In genomic region chr11:120136796-120137624, GRCm38 (mm10) we compare ENCODE assay signal across 8 mouse cellular contexts. TPM values are rescaled to one million over a fixed set of nuclear protein-coding genes. Genes with fewer than 3 reads are reported as not detected.
DNase-seq lines count a peak whose midpoint lies in the region; ATAC-seq and TF ChIP-seq lines count a peak whose summit lies in the region.

No protein-coding gene starts in this region.

- no peak overlapping the region for H3K4me3 ChIP-seq in liver, postnatal 0 days (ENCODE audit: low read depth, low read length)

- TF ChIP-seq EP300 in liver, postnatal 0 days (IDR thresholded peaks at IDR 0.05; ENCODE audit: low read depth): peak; percentile 72

- H3K4me2 ChIP-seq in liver, postnatal 0 days (ENCODE audit: low read depth, low read length): 0 out of 2 replicates have a peak overlapping the region, but pooled peaks have one; percentile 2

- peak; percentile 84 for ATAC-seq in common myeloid progenitor, adult 5-6 weeks (replicated peaks; ENCODE audit: low read depth, poor library complexity, severe bottlenecking)
- ATAC-seq in liver, postnatal 0 days: peak; percentile 71
- ATAC-seq in inflammation-experienced regulatory T-cells, adult 6 months: no peak

- WGBS in liver, postnatal 0 days (ENCODE audit: insufficient replicate concordance): 39% methylated on average over 23 of the region's 23 CpGs

- H3K36me3 ChIP-seq in liver, postnatal 0 days (replicated peaks; ENCODE audit: insufficient read depth, low read length): peaks cover 35% of the 10 kb centered on the region

- no peaks in the 10 kb centered on the region for H3K27me3 ChIP-seq in liver, postnatal 0 days (ENCODE audit: insufficient read depth, low read length)

- H3K4me1 ChIP-seq in liver, postnatal 0 days (ENCODE audit: insufficient read depth): peaks cover 35% of the 10 kb centered on the region

- H3K9me3 ChIP-seq in liver, postnatal 0 days (ENCODE audit: low read length): no peaks in the 10 kb centered on the region

- DNase-seq in MEL-GATA-1-ER (ENCODE audit: extremely low read depth, low read depth): peak; percentile 89
- peak; percentile 78 for DNase-seq in layer of hippocampus, adult 11-12 months (ENCODE audit: low spot score)
- DNase-seq in liver, postnatal 0 days: peak; percentile 35
- DNase-seq in yolk sac, embryonic 10.5 days (ENCODE audit: low spot score): peak; percentile 49
- no peak for DNase-seq in kidney, postnatal 14 days
- no peak for DNase-seq in urinary bladder, adult 2 months (ENCODE audit: low spot score)

- H3K27ac ChIP-seq in liver, postnatal 0 days (ENCODE audit: low read depth): peak overlapping the region; percentile 72

- no peak for TF ChIP-seq CTCF in liver, postnatal 0 days (IDR thresholded peaks at IDR 0.05; ENCODE audit: low read depth)

- H3K9ac ChIP-seq in liver, postnatal 0 days (replicated peaks): no peak overlapping the region; the same call in 1 of the 2 replicates

RNA-seq across cellular contexts. Expression of gene Slc38a10, which starts 14.1 kb away (rescaled TPM):
- 49.5 and 55.3 TPM in 2 replicates for total RNA-seq in common myeloid progenitor, adult 5-6 weeks (2017)
- 25.0 and 28.0 TPM in 2 replicates for polyA plus RNA-seq in liver, postnatal 0 days (2015; fragmentation: Nextera tagmentation; extraction: Ambion mirVana)
- 10 to 100 TPM; 39.7 to 62.8 (median 44.1) TPM for polyA plus RNA-seq in inflammation-experienced regulatory T-cells, adult 6 months (2017; shearing (Covaris generic))
- polyA plus RNA-seq in urinary bladder, adult 2 months (2012; rRNA removed): 60.0 and 72.0 TPM in 2 replicates

RNA-seq across cellular contexts. Expression of gene Ndufaf8, which starts 38.3 kb away (rescaled TPM):
- 15.7 and 21.7 TPM in 2 replicates for total RNA-seq in common myeloid progenitor, adult 5-6 weeks (2017)
- polyA plus RNA-seq in liver, postnatal 0 days (2015; fragmentation: Nextera tagmentation; extraction: Ambion mirVana): 63.4 and 65.4 TPM in 2 replicates
- 10 to 100 TPM; 88.3 to 98.3 (median 92.6) TPM for polyA plus RNA-seq in inflammation-experienced regulatory T-cells, adult 6 months (2017; shearing (Covaris generic))
- 47.2 and 49.0 TPM in 2 replicates for polyA plus RNA-seq in urinary bladder, adult 2 months (2012; rRNA removed)

RNA-seq across cellular contexts. Expression of gene Tepsin, which starts 38.5 kb away (rescaled TPM):
- 5.3 and 7.9 TPM in 2 replicates for total RNA-seq in common myeloid progenitor, adult 5-6 weeks (2017)
- 3.8 and 4.2 TPM in 2 replicates for polyA plus RNA-seq in liver, postnatal 0 days (2015; fragmentation: Nextera tagmentation; extraction: Ambion mirVana)
- polyA plus RNA-seq in inflammation-experienced regulatory T-cells, adult 6 months (2017; shearing (Covaris generic)): 10 to 100 TPM in 1 of 3 experiments, 1 to 10 TPM in 2; 8.1 to 12.5 (median 9.3) TPM
- polyA plus RNA-seq in urinary bladder, adult 2 months (2012; rRNA removed): 36.5 and 38.5 TPM in 2 replicates

RNA-seq across cellular contexts. Expression of gene Cep131, which starts 50.4 kb away (rescaled TPM):
- total RNA-seq in common myeloid progenitor, adult 5-6 weeks (2017): 31.4 and 34.0 TPM in 2 replicates
- polyA plus RNA-seq in liver, postnatal 0 days (2015; fragmentation: Nextera tagmentation; extraction: Ambion mirVana): 3.1 and 3.9 TPM in 2 replicates
- polyA plus RNA-seq in inflammation-experienced regulatory T-cells, adult 6 months (2017; shearing (Covaris generic)): under 1 TPM; 0.28 to 0.48 (median 0.29) TPM
- polyA plus RNA-seq in urinary bladder, adult 2 months (2012; rRNA removed): 7.6 and 10.5 TPM in 2 replicates

Comparison
In these comparisons a context has a peak if more than half of its experiments do, and no peak if none do; other contexts are left out.
1. DNase-seq: peak in MEL-GATA-1-ER (single experiment), layer of hippocampus, adult 11-12 months (single experiment), liver, postnatal 0 days (single experiment) and yolk sac, embryonic 10.5 days (single experiment); none in kidney, postnatal 14 days (single experiment) and urinary bladder, adult 2 months (single experiment).